Mouse (Mus musculus) intestine, embryonic 15.5 days (tissue): ENCODE results near the gene Eif4h. TPM values are rescaled to one million over a fixed set of nuclear protein-coding genes. Genes with fewer than 3 reads are reported as not detected.
"Not testable (repeated sequence)": the region's sequence is repeated elsewhere in the genome, so short reads cannot be mapped to it uniquely, and the experiment has no call there.

Experiments used
- ATAC-seq: fragments of 200-750 bp; cut with Nextera tagmentation; 2 replicates; pipeline ENCODE4 v1.8.0; 2017; ENCODE audit warnings: moderate TSS enrichment, moderate library complexity
- H3K27ac ChIP-seq: fragments of 300-500 bp; sonication (generic); 2 replicates; pipeline ENCODE4 v1.5.1; 2015; ENCODE audit warnings: mild to moderate bottlenecking, inconsistent platforms
- H3K27me3 ChIP-seq: fragments of 300-500 bp; sonication (generic); replicated peaks from 2 replicates; pipeline ENCODE4 v1.6.1; 2015; ENCODE audit warnings: inconsistent platforms
- H3K36me3 ChIP-seq: fragments of 300-500 bp; sonication (generic); 2 replicates; pipeline ENCODE4 v1.6.1; 2015; ENCODE audit warnings: inconsistent platforms
- H3K4me1 ChIP-seq: fragments of 300-500 bp; sonication (generic); replicated peaks from 2 replicates; pipeline ENCODE4 v1.6.1; 2015; ENCODE audit warnings: inconsistent platforms
- H3K4me2 ChIP-seq: fragments of 300-500 bp; sonication (generic); replicated peaks from 2 replicates; pipeline ENCODE4 v1.6.1; 2015; ENCODE audit warnings: mild to moderate bottlenecking, inconsistent platforms
- H3K4me3 ChIP-seq: fragments of 300-500 bp; sonication (generic); replicated peaks from 2 replicates; pipeline ENCODE4 v1.5.1; 2015; ENCODE audit warnings: inconsistent platforms
- H3K9ac ChIP-seq: fragments of 300-500 bp; sonication (generic); 2 replicates; pipeline ENCODE4 v1.6.1; 2015; ENCODE audit warnings: inconsistent platforms
- H3K9me3 ChIP-seq: fragments of 300-500 bp; sonication (generic); 2 replicates; pipeline ENCODE4 v1.6.1; 2016; ENCODE audit warnings: inconsistent platforms
- WGBS: fragments of 180-500 bp; shearing (Covaris S2); methylation state at CpG from one replicate; pipeline ENCODE4 v1.1.7; 2015; 5-methylcytosine and 5-hydroxymethylcytosine counted together
- polyA plus RNA-seq: library from polyadenylated mRNA; unstranded; fragments of >200 nt; fragmentation: Nextera tagmentation; extraction: Ambion mirVana; gene quantifications from 2 replicates; pipeline ENCODE4 v1.2.1, GENCODE M21; 2015

Gene Eif4h
- polyA plus RNA-seq, 1 experiment from 2014 or later, result 382 TPM

DNA sequence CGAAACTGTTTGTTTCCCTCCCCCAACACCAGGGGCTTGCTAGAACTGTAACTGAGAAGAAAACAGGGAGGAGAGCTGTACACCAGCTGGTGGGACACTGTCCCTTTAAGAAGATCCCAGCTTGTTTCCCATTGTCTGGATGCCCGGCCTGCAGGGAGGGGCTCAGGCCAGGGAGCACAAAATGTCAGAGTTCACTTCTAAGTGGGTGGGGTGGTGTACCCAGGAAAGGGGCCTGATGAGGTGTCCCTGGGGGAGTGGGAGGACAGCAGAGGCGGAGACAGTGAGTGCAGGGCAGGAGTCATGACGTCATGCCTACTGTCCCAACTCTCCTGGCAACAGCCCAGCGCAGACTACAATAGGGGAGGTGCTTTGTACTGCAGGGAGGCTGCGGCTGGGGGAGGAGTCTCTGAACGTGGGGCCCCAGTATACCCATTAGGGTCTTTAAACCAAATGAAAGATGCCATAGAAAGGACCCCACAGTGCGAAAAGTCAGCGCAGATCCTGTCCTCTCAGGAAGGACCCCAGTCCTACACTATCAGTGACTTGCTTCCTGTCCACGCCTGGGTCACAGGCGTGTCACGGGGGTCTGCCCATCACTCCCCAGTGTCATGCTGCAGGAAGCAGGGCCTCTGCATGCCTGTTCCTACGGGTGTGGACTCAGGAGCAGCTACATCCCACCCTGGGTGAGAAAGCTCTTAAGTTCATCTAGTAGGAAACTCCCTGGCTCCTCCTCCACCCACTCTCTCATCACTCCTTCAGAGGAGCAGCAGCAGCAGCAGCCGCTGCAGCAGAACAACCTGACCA lies 36.9 kb upstream of the Eif4h start:
- Histone ChIP-seq H3K9ac (peak overlapping the region; percentile 26), H3K9me3 (no peaks in the 10 kb centered on the region), H3K4me1 (peaks cover 41% of the 10 kb centered on the region), H3K4me2 (peak overlapping the region; percentile 73), H3K27me3 (no peaks in the 10 kb centered on the region), H3K36me3 (no peaks in the 10 kb centered on the region), H3K27ac (peak overlapping the region; percentile 86), H3K4me3 (peak overlapping the region; percentile 35)
- WGBS, result 5% methylated on average over 14 of the region's 14 CpGs
- peak; percentile 91 for ATAC-seq

DNA sequence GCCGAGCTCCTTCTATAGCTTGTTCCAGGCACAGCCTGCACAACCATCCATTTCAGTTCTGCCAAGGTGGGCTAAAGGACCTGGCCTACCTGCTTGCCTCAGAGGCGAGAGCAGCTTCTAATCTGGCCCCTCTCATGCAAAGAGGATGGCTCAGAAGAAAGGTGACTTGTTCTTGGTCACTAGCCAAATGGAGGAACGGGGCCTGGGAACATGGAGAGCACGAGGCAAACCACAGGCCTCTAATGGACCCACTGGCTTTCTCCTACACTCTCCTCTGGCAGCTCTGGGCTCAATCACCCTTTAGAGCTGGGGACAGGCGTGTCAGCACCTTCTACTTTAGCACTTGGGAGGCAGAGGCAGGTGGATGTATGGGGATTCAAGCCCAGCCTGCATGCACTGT lies 35.7 kb upstream of the Eif4h start:
- 73% methylated on average over 5 of the region's 5 CpGs for WGBS
- no peak for ATAC-seq
- H3K4me1 ChIP-seq, result peaks cover 29% of the 10 kb centered on the region

DNA sequence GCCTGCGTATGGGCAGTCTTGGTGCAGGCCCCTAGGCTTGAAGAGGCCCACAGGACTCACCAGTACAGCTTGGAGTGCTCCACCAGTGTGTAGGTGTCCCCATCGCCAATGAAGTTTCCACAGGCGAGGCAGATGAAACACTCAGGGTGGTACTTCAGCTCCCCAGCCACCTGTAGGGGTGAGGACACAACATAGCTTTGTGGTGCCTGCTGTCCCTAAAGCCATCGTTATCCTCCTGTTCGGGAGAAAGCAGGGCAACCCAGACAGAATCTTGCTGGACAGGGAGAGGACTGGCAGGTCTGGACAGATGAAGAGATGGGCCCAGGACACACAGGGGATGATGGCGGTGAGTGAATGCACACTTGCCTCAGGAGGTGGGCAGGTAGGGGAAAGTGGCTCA lies 33.3 kb upstream of the Eif4h start:
- Histone ChIP-seq H3K27me3 (no peaks in the 10 kb centered on the region), H3K9ac (no peak overlapping the region), H3K4me2 (no peak overlapping the region), H3K4me3 (no peak overlapping the region), H3K27ac (no peak overlapping the region), H3K4me1 (peaks cover 13% of the 10 kb centered on the region), H3K36me3 (0 out of 2 replicates have a peak, but pooled peaks cover 8% of the 10 kb centered on the region), H3K9me3 (no peaks in the 10 kb centered on the region)
- ATAC-seq, result no peak
- WGBS, result 93% methylated on average over 6 of the region's 6 CpGs

More for the DNA sequence above, 35.7 kb upstream of the Eif4h start:
- Histone ChIP-seq H3K4me3 (no peak overlapping the region), H3K36me3 (no peaks in the 10 kb centered on the region), H3K9ac (no peak overlapping the region), H3K27ac (no peak overlapping the region), H3K9me3 (no peaks in the 10 kb centered on the region), H3K27me3 (no peaks in the 10 kb centered on the region), H3K4me2 (no peak overlapping the region)

DNA sequence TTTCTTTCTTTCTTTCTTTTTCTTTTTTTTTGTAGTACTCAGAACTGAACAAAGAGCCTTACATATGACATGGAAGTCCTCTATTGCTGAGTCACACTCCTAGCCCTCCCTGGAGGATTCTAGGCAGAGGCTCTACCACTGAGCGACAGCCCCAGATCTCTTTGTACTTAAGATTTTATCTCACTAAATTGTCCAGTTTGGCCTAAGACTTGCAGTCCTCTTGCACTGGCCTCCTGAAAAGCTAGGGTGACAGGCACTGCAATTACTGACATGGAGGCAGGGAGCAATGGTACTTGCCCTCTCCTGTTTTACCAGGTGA lies 32.9 kb upstream of the Eif4h start:
- H3K36me3 ChIP-seq, result 0 out of 2 replicates have a peak, but pooled peaks cover 8% of the 10 kb centered on the region
- H3K27ac ChIP-seq, result no peak overlapping the region

DNA sequence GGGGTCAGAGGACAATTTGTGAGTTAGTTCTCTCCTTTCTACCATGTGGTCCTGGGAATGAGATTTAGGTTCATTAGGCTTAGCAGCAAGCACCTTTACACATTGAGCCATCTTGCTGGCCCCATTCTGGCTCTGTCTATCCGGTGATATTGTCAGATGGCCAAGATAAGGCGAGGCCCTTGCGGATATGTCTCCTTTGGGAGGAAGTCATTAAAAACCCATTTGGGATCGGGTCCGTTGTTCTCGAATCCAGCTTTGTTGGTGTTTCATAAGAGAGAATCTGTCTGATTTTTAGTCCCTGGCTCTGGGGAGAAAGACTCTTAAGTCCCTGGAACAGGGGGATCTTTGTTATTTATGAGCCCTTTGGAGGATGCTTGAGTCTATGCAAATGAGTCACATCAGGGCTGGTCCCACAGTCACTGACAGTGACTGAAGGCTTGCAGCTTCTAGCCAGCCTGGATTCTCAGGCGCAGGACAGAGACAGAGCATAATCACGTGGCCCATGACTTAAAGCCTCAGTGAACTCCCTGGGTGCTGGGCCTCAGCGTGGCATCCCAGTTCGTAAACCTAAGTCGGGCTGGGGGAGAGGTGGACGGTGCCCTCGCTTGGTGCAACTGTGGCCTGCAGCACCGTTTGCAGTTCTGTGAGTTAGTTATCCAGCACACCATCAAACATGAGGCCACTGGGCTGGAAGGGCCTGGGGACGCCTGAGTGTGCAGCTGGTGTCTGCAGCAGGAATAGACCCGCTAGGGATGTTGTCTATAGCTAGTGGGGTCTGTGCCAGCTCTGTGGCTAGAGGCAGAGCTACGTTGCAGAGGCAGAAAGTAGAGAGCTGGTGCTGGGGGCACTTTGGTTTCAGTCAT lies 32.3 kb upstream of the Eif4h start:
- 70% methylated on average over 17 of the region's 17 CpGs for WGBS
- H3K9ac ChIP-seq, result no peak overlapping the region
- peaks cover 10% of the 10 kb centered on the region for H3K4me1 ChIP-seq

More for the DNA sequence above, 32.9 kb upstream of the Eif4h start:
- Histone ChIP-seq H3K4me2 (no peak overlapping the region), H3K4me1 (peaks cover 13% of the 10 kb centered on the region), H3K9me3 (no peaks in the 10 kb centered on the region), H3K9ac (no peak overlapping the region), H3K4me3 (no peak overlapping the region), H3K27me3 (no peaks in the 10 kb centered on the region)
- WGBS, result 94% methylated on average over 1 of the region's 1 CpGs
- no peak for ATAC-seq

DNA sequence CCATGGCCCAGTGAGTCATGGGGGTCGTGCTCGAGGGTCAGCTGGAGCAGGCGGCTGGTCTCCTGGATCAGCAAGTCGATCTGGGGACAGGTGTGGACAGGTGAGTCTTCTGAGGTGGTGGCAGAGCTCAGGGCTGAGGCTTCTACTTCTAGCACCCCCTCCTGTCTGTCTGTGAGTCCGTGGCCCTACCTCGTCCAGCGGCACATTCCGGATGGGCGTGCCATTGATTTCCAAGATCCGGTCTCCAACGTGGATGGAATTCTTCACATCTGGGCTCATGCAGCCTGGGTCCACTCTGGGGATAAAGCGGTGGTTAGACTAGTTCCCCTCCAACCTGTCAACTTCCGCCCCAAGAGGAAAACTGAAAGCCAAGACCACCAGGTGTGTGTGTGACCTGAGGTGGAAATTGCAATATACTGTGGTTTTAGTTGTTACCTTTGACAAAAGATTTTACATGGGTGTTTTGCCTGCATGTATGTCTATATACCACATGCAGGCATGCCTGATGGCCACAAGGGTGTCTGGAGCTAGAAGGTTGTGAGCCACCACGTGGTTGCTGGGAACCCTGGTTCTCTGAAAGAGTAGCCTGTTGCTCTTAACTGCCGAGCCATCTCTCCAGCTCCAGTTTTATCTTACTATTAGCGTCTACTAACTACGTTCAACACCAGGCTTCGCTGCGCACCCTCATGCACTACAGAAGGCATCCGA lies 29.9 kb upstream of the Eif4h start:
- H3K9me3 ChIP-seq, result no peaks in the 10 kb centered on the region
- H3K4me1 ChIP-seq, result no peaks in the 10 kb centered on the region
- no peak for ATAC-seq
- H3K9ac ChIP-seq, result no peak overlapping the region
- H3K36me3 ChIP-seq, result 0 out of 2 replicates have a peak, but pooled peaks cover 8% of the 10 kb centered on the region
- H3K4me3 ChIP-seq, result no peak overlapping the region
- H3K27ac ChIP-seq, result no peak overlapping the region
- H3K4me2 ChIP-seq, result no peak overlapping the region
- H3K27me3 ChIP-seq, result no peaks in the 10 kb centered on the region
- WGBS, result 78% methylated on average over 20 of the region's 20 CpGs

More for the DNA sequence above, 32.3 kb upstream of the Eif4h start:
- no peak overlapping the region for H3K27ac ChIP-seq
- H3K9me3 ChIP-seq, result no peaks in the 10 kb centered on the region
- no peak overlapping the region for H3K4me2 ChIP-seq
- H3K36me3 ChIP-seq, result 0 out of 2 replicates have a peak, but pooled peaks cover 8% of the 10 kb centered on the region
- no peak overlapping the region for H3K4me3 ChIP-seq
- no peak for ATAC-seq
- H3K27me3 ChIP-seq, result no peaks in the 10 kb centered on the region

DNA sequence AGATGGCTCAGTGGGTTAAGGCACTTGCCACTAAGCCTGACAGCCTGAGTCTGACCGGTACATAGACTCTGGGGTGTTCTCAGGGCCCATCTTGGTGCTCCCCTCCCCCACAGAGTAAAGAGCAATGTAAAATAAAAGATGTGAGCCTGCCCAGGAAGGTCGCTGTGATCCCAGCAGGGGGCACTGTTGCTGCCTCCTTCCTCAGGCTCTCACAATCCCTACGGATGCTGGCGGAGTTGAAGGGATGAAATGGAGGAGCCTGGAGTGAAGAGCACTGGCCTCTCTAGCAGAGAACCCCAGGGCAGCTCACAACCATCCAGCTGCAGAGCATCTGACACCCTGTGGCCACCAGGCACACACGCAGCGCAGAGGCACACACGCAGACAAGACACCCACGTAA lies 29.2 kb upstream of the Eif4h start:
- no peaks in the 10 kb centered on the region for H3K27me3 ChIP-seq
- H3K4me3 ChIP-seq, result no peak overlapping the region
- no peak overlapping the region for H3K4me2 ChIP-seq
- H3K36me3 ChIP-seq, result 0 out of 2 replicates have a peak, but pooled peaks cover 8% of the 10 kb centered on the region
- no peaks in the 10 kb centered on the region for H3K4me1 ChIP-seq
- no peak overlapping the region for H3K27ac ChIP-seq
- peak; percentile 36; the same call in 1 of the 2 replicates for ATAC-seq
- no peak overlapping the region for H3K9ac ChIP-seq
- H3K9me3 ChIP-seq, result no peaks in the 10 kb centered on the region
- 47% methylated on average over 8 of the region's 8 CpGs for WGBS

DNA sequence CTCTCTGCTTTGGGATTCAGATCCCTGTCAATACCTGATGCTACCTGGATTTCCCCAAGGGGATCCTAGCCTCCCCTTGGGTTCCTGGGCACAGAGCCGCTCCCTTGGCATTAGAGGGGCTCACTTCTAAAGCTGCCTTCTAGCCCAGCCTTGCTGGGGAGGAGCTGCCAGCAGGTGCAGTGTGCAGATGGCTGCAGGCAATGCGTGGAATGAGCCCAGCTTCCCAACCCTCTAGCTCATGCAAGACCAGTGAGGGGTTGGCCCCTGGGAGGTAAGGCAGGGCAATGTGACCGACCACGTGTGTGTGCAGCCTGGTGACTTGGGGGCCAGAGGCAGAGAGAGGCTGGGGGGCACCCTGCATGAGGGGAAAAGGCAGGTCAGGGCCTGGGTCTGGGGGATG lies 17.4 kb upstream of the Eif4h start:
- H3K4me1 ChIP-seq, result 0 out of 2 replicates have a peak, but pooled peaks cover 3% of the 10 kb centered on the region
- H3K4me3 ChIP-seq, result no peak overlapping the region
- H3K9ac ChIP-seq, result no peak overlapping the region
- H3K27me3 ChIP-seq, result no peaks in the 10 kb centered on the region
- 79% methylated on average over 4 of the region's 4 CpGs for WGBS
- H3K4me2 ChIP-seq, result no peak overlapping the region
- no peak for ATAC-seq
- H3K27ac ChIP-seq, result no peak overlapping the region
- H3K36me3 ChIP-seq, result peaks cover 4% of the 10 kb centered on the region
- no peaks in the 10 kb centered on the region for H3K9me3 ChIP-seq

DNA sequence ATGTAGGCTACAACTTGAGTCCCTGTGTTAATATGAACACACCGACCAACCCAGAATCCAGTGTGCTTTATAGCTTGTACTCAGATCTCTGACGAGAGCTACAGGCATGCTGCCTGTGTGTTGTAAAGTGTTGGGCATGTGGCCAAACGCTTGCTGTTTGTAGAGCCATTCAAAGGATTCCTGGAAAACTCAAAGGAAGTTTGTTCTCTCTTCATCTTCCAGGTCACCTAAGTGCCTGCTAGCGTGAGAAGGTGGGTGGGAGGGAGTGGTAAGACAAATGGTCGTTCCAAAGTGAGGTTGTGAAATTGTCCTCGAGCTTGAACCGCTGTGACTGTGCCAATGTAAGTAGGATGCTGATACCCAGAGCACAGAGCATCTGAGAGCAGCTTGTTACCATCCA lies 12.7 kb upstream of the Eif4h start:
- Histone ChIP-seq H3K36me3 (no peaks in the 10 kb centered on the region), H3K4me3 (no peak overlapping the region), H3K9ac (no peak overlapping the region), H3K9me3 (no peaks in the 10 kb centered on the region), H3K4me2 (no peak overlapping the region), H3K4me1 (0 out of 2 replicates have a peak, but pooled peaks cover 3% of the 10 kb centered on the region), H3K27ac (no peak overlapping the region), H3K27me3 (no peaks in the 10 kb centered on the region)
- 0 out of 2 replicates have a peak, but pooled peaks have one; percentile 18 for ATAC-seq
- 37% methylated on average over 7 of the region's 7 CpGs for WGBS

DNA sequence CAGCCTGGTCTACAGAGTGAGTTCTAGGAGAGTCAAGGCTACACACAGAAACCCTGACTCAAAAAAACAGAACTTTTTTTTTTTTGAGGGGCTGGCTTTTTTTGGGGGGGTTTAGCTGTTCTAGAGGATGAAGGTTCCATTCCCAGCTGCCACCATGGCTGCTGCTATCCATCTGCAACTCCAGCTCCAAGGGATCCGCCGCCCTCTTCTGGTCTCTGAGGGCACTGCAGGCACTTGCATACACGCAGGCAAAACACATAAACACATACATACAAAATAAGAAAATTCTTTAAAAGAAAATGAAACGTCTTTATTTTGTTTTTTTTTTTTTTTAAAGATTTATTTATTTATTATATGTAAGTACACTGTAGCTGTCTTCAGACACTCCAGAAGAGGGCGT lies 11.6 kb upstream of the Eif4h start:
- Histone ChIP-seq H3K9ac (no peak overlapping the region), H3K4me1 (0 out of 2 replicates have a peak, but pooled peaks cover 3% of the 10 kb centered on the region), H3K27ac (no peak overlapping the region), H3K4me2 (no peak overlapping the region), H3K27me3 (no peaks in the 10 kb centered on the region), H3K4me3 (no peak overlapping the region), H3K36me3 (no peaks in the 10 kb centered on the region), H3K9me3 (no peaks in the 10 kb centered on the region)
- 50% methylated on average over 5 of the region's 5 CpGs for WGBS
- no peak for ATAC-seq

DNA sequence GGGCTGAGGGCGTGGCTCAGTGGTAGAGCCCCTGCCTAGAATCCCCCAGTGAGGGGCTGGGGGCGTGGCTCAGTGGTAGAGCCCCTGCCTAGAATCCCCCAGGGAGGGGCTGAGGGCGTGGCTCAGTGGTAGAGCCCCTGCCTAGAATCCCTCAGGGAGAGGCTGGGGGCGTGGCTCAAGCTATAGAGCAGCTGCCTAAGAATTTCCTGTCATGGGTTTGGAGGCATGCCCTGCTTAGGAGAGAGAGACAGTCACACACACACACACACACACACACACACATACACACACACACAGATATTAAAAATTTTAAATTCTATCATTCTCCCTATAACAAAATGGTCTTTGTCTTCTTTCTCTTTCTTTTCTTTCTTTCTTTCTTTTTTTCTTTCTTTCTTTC lies 9.7 kb upstream of the Eif4h start:
- H3K4me3 ChIP-seq, ATAC-seq: not testable (repeated sequence)
- WGBS, result 79% methylated on average over 4 of the region's 4 CpGs

DNA sequence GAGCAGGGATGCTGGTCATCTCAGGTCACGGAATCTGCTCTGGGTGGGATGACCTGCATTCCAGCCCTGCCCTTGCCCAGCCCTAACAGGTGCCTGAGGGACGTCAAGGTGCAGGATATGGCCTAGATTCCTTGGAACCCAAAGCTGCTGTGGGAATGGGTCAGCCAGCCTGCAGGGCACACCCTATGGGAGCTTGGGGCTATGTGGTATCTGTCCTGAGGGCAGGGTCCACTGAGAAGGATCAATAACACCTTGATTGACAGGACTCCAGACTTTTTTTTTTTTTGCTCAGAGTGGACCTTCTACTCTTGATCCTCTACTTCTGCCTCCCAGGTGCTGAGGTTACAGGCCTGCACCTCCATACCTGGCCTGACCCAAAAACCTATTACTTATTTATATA lies 8.1 kb upstream of the Eif4h start:
- Histone ChIP-seq H3K4me3 (no peak overlapping the region), H3K27ac (no peak overlapping the region), H3K9ac (no peak overlapping the region), H3K9me3 (no peaks in the 10 kb centered on the region), H3K4me1 (0 out of 2 replicates have a peak, but pooled peaks cover 8% of the 10 kb centered on the region), H3K4me2 (no peak overlapping the region), H3K36me3 (no peaks in the 10 kb centered on the region), H3K27me3 (no peaks in the 10 kb centered on the region)
- peak; percentile 17; the same call in 1 of the 2 replicates for ATAC-seq
- 77% methylated on average over 2 of the region's 2 CpGs for WGBS

More for the DNA sequence above, 9.7 kb upstream of the Eif4h start:
- H3K9ac ChIP-seq, H3K4me2 ChIP-seq, H3K27ac ChIP-seq, H3K4me1 ChIP-seq, H3K27me3 ChIP-seq, H3K9me3 ChIP-seq, H3K36me3 ChIP-seq: not testable (repeated sequence)
